Mouse (Mus musculus) central nervous system, embryonic 18 days (tissue): ENCODE results near the gene Dcaf4. TPM values are rescaled to one million over a fixed set of nuclear protein-coding genes. Genes with fewer than 3 reads are reported as not detected.

Experiments
- polyA plus RNA-seq: library from polyadenylated mRNA; depleted of rRNA; stranded (reverse); fragments of >200 nt; gene quantifications from 2 replicates; pipeline ENCODE4 v1.2.3, GENCODE M21; 2012; rRNA removed

Gene Dcaf4
- 56.9 and 59.7 TPM in 2 replicates for polyA plus RNA-seq

GRCm38 (mm10) chr12:83520311-83520890, at the start of gene Dcaf4:
Gene Dcaf4 (plus strand): TSS chr12:83520466.

GRCm38 (mm10) chr12:83487476-83487991, 32.7 kb upstream of the Dcaf4 start, which contains the start of gene Dpf3:
Gene Dpf3 (minus strand): TSS chr12:83487716.

Other genes starting within 250 kb of the Dcaf4 start
- 6.3 and 7.6 TPM in 2 replicates for gene Dpf3, start 32.8 kb upstream of the Dcaf4 start, polyA plus RNA-seq
- gene Zfyve1, start 76.8 kb downstream of the Dcaf4 start, polyA plus RNA-seq: 39.0 and 41.3 TPM in 2 replicates
- 128 and 131 TPM in 2 replicates for gene Rbm25, start 110.8 kb downstream of the Dcaf4 start, polyA plus RNA-seq
- gene Psen1, start 167.7 kb downstream of the Dcaf4 start, polyA plus RNA-seq: 35.0 and 36.1 TPM in 2 replicates
- gene Papln, start 243.2 kb downstream of the Dcaf4 start, polyA plus RNA-seq: 1.4 and 1.6 TPM in 2 replicates